Mouse (Mus musculus) thymus, adult 2 months (tissue): ENCODE data around the gene Galnt9. TPM values are rescaled to one million over a fixed set of nuclear protein-coding genes. Genes with fewer than 3 reads are reported as not detected.
A peak's percentile ranks its signal among the peaks of the same experiment; 100 is the strongest.

Source experiments
- DNase-seq: peaks from one replicate; pipeline ENCODE4 v3.0.0; 2021
- H3K27ac ChIP-seq: fragments of 200-500 bp; 2 replicates; pipeline ENCODE4 v1.5.1; 2012; ENCODE audit warnings: low read length, control low read depth; ENCODE audit not compliant: control insufficient read depth, insufficient read depth
- H3K27me3 ChIP-seq: fragments of 200-500 bp; 2 replicates; pipeline ENCODE4 v1.6.1; 2012; ENCODE audit warnings: mild to moderate bottlenecking, low read length, moderate library complexity, mixed read lengths; ENCODE audit not compliant: control insufficient read depth, insufficient read depth
- H3K36me3 ChIP-seq: fragments of 200-500 bp; 2 replicates; pipeline ENCODE4 v1.6.1; 2012; ENCODE audit warnings: mild to moderate bottlenecking, low read length, moderate library complexity; ENCODE audit not compliant: control insufficient read depth, insufficient read depth
- H3K4me1 ChIP-seq: fragments of 200-500 bp; replicated peaks from 2 replicates; pipeline ENCODE4 v1.6.1; 2012; ENCODE audit warnings: low read length; ENCODE audit not compliant: control insufficient read depth, insufficient read depth
- H3K4me3 ChIP-seq: fragments of 200-500 bp; 2 replicates; pipeline ENCODE4 v1.5.1; 2012; ENCODE audit warnings: mild to moderate bottlenecking, low read length, control low read depth, moderate library complexity; ENCODE audit not compliant: control insufficient read depth, insufficient read depth
- CTCF ChIP-seq: fragments of 200-500 bp; IDR thresholded peaks from 2 replicates; pipeline ENCODE4 v1.5.1; 2012; ENCODE audit warnings: mild to moderate bottlenecking, control low read depth, low read length, moderate library complexity, borderline replicate concordance; ENCODE audit not compliant: control insufficient read depth, poor library complexity, insufficient read depth; ENCODE audit errors: extremely low read depth
- POLR2A ChIP-seq: fragments of 200-500 bp; IDR thresholded peaks from 2 replicates; pipeline ENCODE4 v1.6.1; 2012; ENCODE audit warnings: mild to moderate bottlenecking, low read length, control low read depth, moderate library complexity; ENCODE audit not compliant: control insufficient read depth, poor library complexity, insufficient read depth; ENCODE audit errors: extremely low read depth
- WGBS: fragments of 180-500 bp; shearing (Covaris S2); methylation state at CpG from one replicate; pipeline ENCODE4 v1.1.7; 2018; 5-methylcytosine and 5-hydroxymethylcytosine counted together
- polyA plus RNA-seq: library from polyadenylated mRNA; depleted of rRNA; stranded (reverse); fragments of >200 nt; gene quantifications from 2 replicates; pipeline ENCODE4 v1.2.3, GENCODE M21; 2012

Galnt9 gene
- polyA plus RNA-seq, 1 experiment = 1.3 TPM

- peaks cover 3% of the 10 kb centered on the region; the same call in 1 of the 2 replicates for H3K4me1 ChIP-seq
- TF ChIP-seq POLR2A (no peak), CTCF (no peak)
- no peak for DNase-seq
- H3K27ac ChIP-seq = no peak overlapping the region
- 88% methylated on average over 7 of the region's 7 CpGs for WGBS
- H3K4me3 ChIP-seq = no peak overlapping the region
- no peaks in the 10 kb centered on the region for H3K27me3 ChIP-seq
- no peaks in the 10 kb centered on the region for H3K36me3 ChIP-seq
Observed at GRCm38 (mm10) chr5:110638306-110639074, 94.3 kb downstream of the Galnt9 start.

GRCm38 (mm10) chr5:110639459-110639858 is 95.3 kb downstream of the Galnt9 start:
- 16% methylated on average over 12 of the region's 12 CpGs for WGBS
- H3K4me3 ChIP-seq = no peak overlapping the region
- no peak for TF ChIP-seq POLR2A
- 0 out of 2 replicates have a peak, but pooled peaks have one; percentile 51 for TF ChIP-seq CTCF

GRCm38 (mm10) chr5:110646377-110646776 is 102.2 kb downstream of the Galnt9 start:
- H3K27me3 ChIP-seq = no peaks in the 10 kb centered on the region; the same call in 1 of the 2 replicates
- DNase-seq = no peak
- peaks cover 34% of the 10 kb centered on the region for H3K36me3 ChIP-seq
- H3K4me1 ChIP-seq = no peaks in the 10 kb centered on the region
- H3K4me3 ChIP-seq = no peak overlapping the region
- TF ChIP-seq CTCF = no peak
- no peak for TF ChIP-seq POLR2A
- no peak overlapping the region for H3K27ac ChIP-seq

More at GRCm38 (mm10) chr5:110639459-110639858, 95.3 kb downstream of the Galnt9 start:
- no peak overlapping the region for H3K27ac ChIP-seq
- no peaks in the 10 kb centered on the region for H3K36me3 ChIP-seq
- peaks cover 3% of the 10 kb centered on the region; the same call in 1 of the 2 replicates for H3K4me1 ChIP-seq
- DNase-seq = peak; percentile 76
- no peaks in the 10 kb centered on the region for H3K27me3 ChIP-seq

GRCm38 (mm10) chr5:110652719-110653648 is 108.8 kb downstream of the Galnt9 start, which contains the start of the genes Noc4l and Ddx51:
Gene Noc4l, minus strand, starts transcription at chr5:110653417.
Gene Ddx51, plus strand, starts transcription at chr5:110653451.
- under 1% methylated on average over 91 of the region's 91 CpGs for WGBS
- Histone ChIP-seq H3K4me1 (peaks cover 15% of the 10 kb centered on the region), H3K36me3 (peaks cover 36% of the 10 kb centered on the region), H3K27me3 (no peaks in the 10 kb centered on the region; the same call in 1 of the 2 replicates), H3K4me3 (peak within 1 kb of the TSS; percentile 95), H3K27ac (no peak within 1 kb of the TSS)
- TF ChIP-seq CTCF (peak; percentile 63; the same call in 1 of the 2 replicates), POLR2A (peak; percentile 72)
- DNase-seq = peak; percentile 95

- Histone ChIP-seq H3K36me3 (peaks cover 29% of the 10 kb centered on the region), H3K27ac (no peak overlapping the region)
- WGBS = 2% methylated on average over 37 of the region's 37 CpGs
Observed at GRCm38 (mm10) chr5:110653686-110654085, 109.5 kb downstream of the Galnt9 start.

GRCm38 (mm10) chr5:110659682-110660081 is 115.5 kb downstream of the Galnt9 start:
- H3K27ac ChIP-seq = no peak overlapping the region
- H3K27me3 ChIP-seq = no peaks in the 10 kb centered on the region
- DNase-seq = no peak
- H3K36me3 ChIP-seq = peaks cover 33% of the 10 kb centered on the region
- H3K4me1 ChIP-seq = no peaks in the 10 kb centered on the region
- TF ChIP-seq CTCF = no peak
- no peak for TF ChIP-seq POLR2A
- H3K4me3 ChIP-seq = no peak overlapping the region

More at GRCm38 (mm10) chr5:110653686-110654085, 109.5 kb downstream of the Galnt9 start:
- no peak for TF ChIP-seq POLR2A
- TF ChIP-seq CTCF = no peak
- no peak for DNase-seq
- Histone ChIP-seq H3K4me1 (peaks cover 15% of the 10 kb centered on the region), H3K4me3 (peak overlapping the region; percentile 95), H3K27me3 (no peaks in the 10 kb centered on the region; the same call in 1 of the 2 replicates)
